Mouse (Mus musculus) C2C12 (cell line): ENCODE measurements around the gene Cdk5r2. TPM values are rescaled to one million over a fixed set of nuclear protein-coding genes. Genes with fewer than 3 reads are reported as not detected.
A peak's percentile ranks its signal among the peaks of the same experiment; 100 is the strongest.

Experiments
- H3K27me3 ChIP-seq: one replicate; pipeline ENCODE4 v1.6.1; 2011; ENCODE audit not compliant: control insufficient read depth, insufficient read depth, insufficient read length
- H3K36me3 ChIP-seq: one replicate; pipeline ENCODE4 v1.6.1; 2011; ENCODE audit not compliant: control insufficient read depth, insufficient read depth
- H3K4me3 ChIP-seq: one replicate; pipeline ENCODE4 v1.5.1; 2011; ENCODE audit warnings: mild to moderate bottlenecking, control low read depth; ENCODE audit not compliant: poor library complexity, insufficient read depth, severe bottlenecking
- H3K79me2 ChIP-seq: one replicate; pipeline ENCODE4 v1.6.1; 2011; ENCODE audit not compliant: control insufficient read depth, insufficient read depth
- H3K79me3 ChIP-seq: one replicate; pipeline ENCODE4 v1.6.1; 2011; ENCODE audit warnings: low read depth, control low read depth
- H3ac ChIP-seq: one replicate; pipeline ENCODE3; 2011; ENCODE audit warnings: low read depth; ENCODE audit not compliant: control insufficient read depth, insufficient read length
- CEBPB ChIP-seq: IDR thresholded peaks from one replicate; pipeline ENCODE4 v1.6.1; 2011; ENCODE audit warnings: low read depth, mild to moderate bottlenecking, control low read depth, moderate library complexity
- CTCF ChIP-seq: IDR thresholded peaks from one replicate; pipeline ENCODE4 v1.5.1; 2011; ENCODE audit not compliant: control insufficient read depth, insufficient read depth, insufficient read length
- FOSL1 ChIP-seq: IDR thresholded peaks from one replicate; pipeline ENCODE4 v1.8.0; 2011; ENCODE audit warnings: mild to moderate bottlenecking, low read length; ENCODE audit not compliant: poor library complexity, insufficient read depth, severe bottlenecking
- MAX ChIP-seq: IDR thresholded peaks from one replicate; pipeline ENCODE4 v1.6.1; 2011; ENCODE audit warnings: mild to moderate bottlenecking, control low read depth
- MYOD1 ChIP-seq: IDR thresholded peaks from one replicate; pipeline ENCODE4 v1.6.1; 2011; ENCODE audit warnings: low read depth; ENCODE audit not compliant: control insufficient read depth, insufficient read length
- MYOG ChIP-seq: IDR thresholded peaks from one replicate; pipeline ENCODE4 v1.6.1; 2011; ENCODE audit not compliant: control insufficient read depth, insufficient read length; ENCODE audit errors: extremely low read depth
- USF1 ChIP-seq: IDR thresholded peaks from one replicate; pipeline ENCODE4 v1.6.1; 2011; ENCODE audit warnings: low read depth, mild to moderate bottlenecking, control low read depth, moderate library complexity
- polyA plus RNA-seq: library from polyadenylated mRNA; unstranded; fragments of >200 nt; fragmentation: generic; extraction: Trizol; gene quantifications from one replicate; pipeline ENCODE4 v1.2.1, GENCODE M21; 2012; ENCODE audit warnings: missing spikeins

Cdk5r2 gene
- polyA plus RNA-seq, 1 experiment: 0.04 TPM

- no peaks in the 10 kb centered on the region for H3K79me3 ChIP-seq
- H3K4me3 ChIP-seq: no peak overlapping the region
- peaks cover 34% of the 10 kb centered on the region for H3K27me3 ChIP-seq
- no peak overlapping the region for H3ac ChIP-seq
- H3K36me3 ChIP-seq: no peaks in the 10 kb centered on the region
- TF ChIP-seq FOSL1 (no peak), CEBPB (no peak)
- H3K79me2 ChIP-seq: no peaks in the 10 kb centered on the region
Measured at GRCm38 (mm10) chr1:74859223-74859984, 4.7 kb downstream of the Cdk5r2 start.

- Histone ChIP-seq H3ac (no peak overlapping the region), H3K36me3 (no peaks in the 10 kb centered on the region), H3K79me2 (no peaks in the 10 kb centered on the region), H3K27me3 (peaks cover 12% of the 10 kb centered on the region), H3K4me3 (no peak overlapping the region), H3K79me3 (no peaks in the 10 kb centered on the region)
- TF ChIP-seq MYOD1 (no peak), CTCF (no peak), CEBPB (no peak), MAX (no peak), MYOG (no peak), FOSL1 (no peak), USF1 (no peak)
Measured at GRCm38 (mm10) chr1:74861783-74862182, 7.0 kb downstream of the Cdk5r2 start.

GRCm38 (mm10) chr1:74872218-74872617 lies 17.5 kb downstream of the Cdk5r2 start:
- H3K79me3 ChIP-seq: no peaks in the 10 kb centered on the region
- H3K79me2 ChIP-seq: no peaks in the 10 kb centered on the region
- no peak overlapping the region for H3K4me3 ChIP-seq
- TF ChIP-seq MYOD1 (no peak), MYOG (no peak), CEBPB (no peak), CTCF (no peak), MAX (no peak), FOSL1 (no peak), USF1 (no peak)
- no peaks in the 10 kb centered on the region for H3K36me3 ChIP-seq
- H3ac ChIP-seq: no peak overlapping the region
- peaks cover 54% of the 10 kb centered on the region for H3K27me3 ChIP-seq

- Histone ChIP-seq H3ac (no peak overlapping the region), H3K79me3 (no peaks in the 10 kb centered on the region), H3K36me3 (no peaks in the 10 kb centered on the region), H3K27me3 (peaks cover 35% of the 10 kb centered on the region), H3K79me2 (no peaks in the 10 kb centered on the region), H3K4me3 (no peak overlapping the region)
- TF ChIP-seq MYOD1: no peak
- no peak for TF ChIP-seq USF1
- no peak for TF ChIP-seq MAX
- no peak for TF ChIP-seq MYOG
- TF ChIP-seq FOSL1: no peak
Measured at GRCm38 (mm10) chr1:74877199-74877598, 22.5 kb downstream of the Cdk5r2 start.

GRCm38 (mm10) chr1:74880785-74881360 lies 26.1 kb downstream of the Cdk5r2 start:
- Histone ChIP-seq H3K79me2 (no peaks in the 10 kb centered on the region), H3K79me3 (no peaks in the 10 kb centered on the region), H3K4me3 (no peak overlapping the region), H3ac (no peak overlapping the region), H3K27me3 (peaks cover 59% of the 10 kb centered on the region), H3K36me3 (no peaks in the 10 kb centered on the region)
- TF ChIP-seq MAX: no peak
- peak; percentile 68 for TF ChIP-seq CTCF

GRCm38 (mm10) chr1:74882055-74882734 lies 27.5 kb downstream of the Cdk5r2 start:
- Histone ChIP-seq H3K79me2 (no peaks in the 10 kb centered on the region), H3K79me3 (no peaks in the 10 kb centered on the region), H3K4me3 (no peak overlapping the region), H3K27me3 (peaks cover 72% of the 10 kb centered on the region), H3ac (no peak overlapping the region), H3K36me3 (no peaks in the 10 kb centered on the region)
- TF ChIP-seq MYOG (no peak), FOSL1 (no peak), MAX (no peak), USF1 (no peak), CTCF (no peak)
